Mouse (Mus musculus) testis, postnatal 10 days (tissue): ENCODE results near the gene Tmod4.
A peak's percentile ranks its signal among the peaks of the same experiment; 100 is the strongest.
"Not testable (repeated sequence)": the region's sequence is repeated elsewhere in the genome, so short reads cannot be mapped to it uniquely, and the experiment has no call there.

Experiments used
- DNase-seq: peaks from one replicate; pipeline ENCODE4 v3.0.0; 2021; ENCODE audit warnings: low spot score

Gene Tmod4

DNA sequence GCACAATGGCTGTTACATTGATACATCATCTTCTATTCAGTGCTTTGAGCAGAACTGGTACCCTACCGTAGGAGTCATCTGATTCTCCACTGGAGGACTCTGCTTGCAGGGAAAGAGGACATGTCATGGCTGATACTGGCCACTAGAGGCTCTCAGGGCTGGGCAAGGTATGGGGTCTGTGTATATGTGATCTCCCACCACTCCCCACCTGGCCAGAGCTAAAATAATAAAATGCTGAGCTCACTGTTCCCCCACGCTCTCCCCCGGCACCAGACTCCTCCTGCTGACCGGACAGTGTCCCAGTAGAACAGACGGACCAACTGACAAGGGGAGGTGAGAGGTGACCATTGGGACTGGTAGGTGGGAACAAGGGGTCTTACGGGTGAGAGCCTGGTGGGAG lies at the start of gene Tmod4:
Tmod4 (plus strand) TSS at position 231 of the 400 bp plus-strand sequence.
- no peak for DNase-seq

DNA sequence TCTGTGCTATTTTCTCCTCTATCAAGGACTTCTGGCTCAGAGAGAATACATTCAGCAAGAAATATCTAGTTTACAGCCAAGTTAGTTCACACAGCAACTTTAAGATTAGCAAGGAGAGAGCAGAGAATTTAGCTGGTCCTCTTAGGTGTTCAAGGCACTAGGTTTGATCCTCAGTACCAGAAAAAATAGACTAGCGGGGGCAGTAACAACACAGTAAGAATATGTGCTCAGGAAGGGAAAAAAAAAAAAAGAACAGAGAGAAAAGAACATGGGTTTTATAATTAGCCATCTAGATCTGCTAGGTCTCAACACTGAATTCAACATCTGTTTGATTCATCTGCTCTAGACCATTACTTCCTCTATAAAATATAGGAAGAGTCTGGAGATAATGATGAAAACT lies 36.2 kb upstream of the Tmod4 start:
- DNase-seq, result no peak

DNA sequence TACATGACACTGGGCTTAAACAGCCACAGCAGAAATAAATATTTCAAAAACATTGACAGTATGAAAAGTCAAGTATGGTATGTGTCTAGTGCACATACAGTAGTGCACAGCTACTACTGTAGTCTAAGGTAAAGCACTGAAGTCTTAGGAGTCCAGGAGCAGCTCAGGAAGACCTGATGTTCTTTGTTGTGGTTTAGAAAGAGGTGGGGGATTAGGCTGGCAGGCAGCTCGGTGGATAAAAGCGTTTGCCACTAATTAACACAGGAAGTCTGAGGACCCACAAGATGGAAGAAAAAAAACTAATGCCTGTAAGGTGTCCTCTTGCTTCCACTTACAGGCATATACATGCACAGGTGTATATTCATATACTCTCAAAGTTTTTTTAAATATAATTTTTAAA lies 23.4 kb upstream of the Tmod4 start:
- no peak for DNase-seq

GRCm38 (mm10) chr3:95105121-95105520 lies 19.2 kb upstream of the Tmod4 start:
- DNase-seq, result no peak

DNA sequence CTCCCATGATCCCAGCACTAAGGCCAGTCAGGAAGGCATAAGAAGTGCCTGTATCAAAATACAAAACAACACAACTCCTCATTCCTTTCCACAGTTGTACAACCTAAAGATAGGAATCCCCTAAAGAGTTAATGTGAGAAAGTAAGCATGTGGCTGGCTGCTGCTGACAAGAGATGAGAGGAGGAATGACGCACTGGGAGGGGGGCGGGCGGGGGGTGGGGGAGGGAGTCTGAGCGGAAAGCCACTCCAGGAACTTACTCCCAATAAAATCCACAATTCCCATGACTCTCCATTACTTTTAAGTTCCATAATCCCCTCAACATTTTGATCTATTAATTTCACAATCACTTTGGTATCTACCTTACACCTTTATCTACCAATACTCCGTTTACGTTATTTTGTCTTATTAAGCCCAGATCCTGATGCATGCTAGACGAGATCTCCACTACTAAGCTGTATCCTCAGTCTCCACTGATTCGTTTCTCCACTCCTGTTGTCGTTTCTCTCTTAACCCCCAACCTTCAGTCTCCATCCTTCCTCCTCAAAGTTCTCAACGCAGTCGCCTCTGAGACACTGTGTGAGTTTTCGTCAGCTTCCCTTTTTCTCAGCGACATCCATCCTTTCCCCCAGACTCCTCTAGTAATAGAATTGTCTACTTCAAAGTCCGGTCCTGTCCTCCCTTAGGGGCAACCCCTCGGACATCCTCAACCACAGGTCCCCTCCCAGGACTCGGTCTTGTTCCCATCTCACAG lies 18.5 kb upstream of the Tmod4 start:
- DNase-seq, result no peak

- peak; percentile 97 for DNase-seq
These were observed 17.7 kb upstream of the Tmod4 start, which contains the start of gene Pip5k1a for GRCm38 (mm10) chr3:95106338-95107117. Gene Pip5k1a (minus strand): TSS chr3:95106930.

DNA sequence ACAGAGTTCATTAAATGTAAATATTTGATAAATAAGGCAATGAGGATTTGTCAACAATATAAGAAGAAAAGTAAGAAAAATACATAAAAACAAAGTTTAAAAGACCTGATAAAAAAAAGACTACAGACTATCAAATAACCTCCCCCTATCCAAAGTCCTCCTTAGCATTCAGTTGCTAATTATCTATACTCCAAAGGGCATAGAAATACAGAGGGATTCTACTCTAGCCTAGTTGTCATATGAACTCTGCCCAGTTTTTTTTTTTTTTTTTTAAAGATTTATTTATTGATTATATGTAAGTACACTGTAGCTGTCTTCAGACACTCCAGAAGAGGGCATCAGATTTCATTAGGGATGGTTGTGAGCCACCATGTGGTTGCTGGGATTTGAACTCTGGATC lies 17.0 kb upstream of the Tmod4 start:
- not testable (repeated sequence) for DNase-seq

DNA sequence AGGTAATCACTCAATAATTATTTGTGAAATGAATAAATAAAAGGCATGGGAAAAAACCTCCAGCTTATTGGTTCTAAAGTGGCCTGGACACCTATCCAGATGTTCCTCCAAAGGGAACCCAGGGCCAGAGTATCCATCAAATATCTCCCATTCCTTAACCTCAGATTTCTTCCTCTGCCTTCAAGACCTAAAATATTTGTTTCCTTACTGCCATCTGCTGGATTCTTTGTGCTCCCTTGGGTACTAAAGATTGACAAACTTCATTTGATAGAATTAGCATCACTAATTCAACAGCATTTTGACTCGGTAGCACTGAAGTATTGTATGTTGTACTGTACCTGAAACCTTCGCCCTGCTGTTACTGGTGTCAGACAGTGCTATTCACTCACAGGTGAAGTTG lies 16.4 kb upstream of the Tmod4 start:
- DNase-seq, result no peak

DNA sequence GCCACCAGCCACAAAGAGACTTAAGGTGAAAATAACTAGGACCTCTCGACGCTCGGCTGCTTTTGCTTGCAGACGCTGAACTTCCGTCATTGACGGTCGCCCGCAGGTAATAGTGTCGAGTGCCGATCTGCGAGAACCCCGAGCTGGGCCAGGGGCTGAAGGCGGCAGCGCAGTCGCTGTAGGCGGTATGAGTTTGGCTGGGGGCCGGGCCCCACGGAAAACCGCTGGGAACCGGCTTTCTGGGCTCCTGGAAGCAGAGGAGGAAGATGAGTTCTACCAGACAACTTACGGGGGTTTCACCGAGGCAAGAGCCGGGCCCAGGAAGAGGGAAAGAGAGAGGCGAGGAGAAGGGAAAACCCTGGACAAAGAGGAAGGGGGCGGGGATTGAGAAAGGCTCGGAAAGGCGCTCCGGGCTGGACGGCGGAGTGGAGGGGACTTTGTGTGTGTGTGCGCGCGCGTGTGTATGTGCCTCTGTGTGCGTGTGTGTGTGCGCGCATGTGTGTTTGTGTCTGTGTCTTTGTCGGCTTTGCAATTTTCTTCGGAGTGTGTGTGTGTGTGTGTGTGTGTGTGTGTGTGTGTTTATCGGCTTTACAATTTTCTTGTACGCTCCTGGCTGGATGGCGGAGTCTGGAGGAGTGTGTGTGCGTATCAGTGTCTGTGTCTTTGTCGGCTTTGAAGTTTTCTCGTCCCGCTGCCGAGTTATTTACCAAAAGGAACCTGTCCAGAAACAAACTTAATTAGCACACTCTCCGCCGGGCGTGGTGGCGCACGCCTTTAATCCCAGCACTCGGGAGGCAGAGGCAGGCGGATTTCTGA lies 13.2 kb upstream of the Tmod4 start, which contains the start of gene Vps72:
Vps72 (plus strand) TSS at position 112 of the 816 bp plus-strand sequence.
- peak; percentile 91 for DNase-seq

DNA sequence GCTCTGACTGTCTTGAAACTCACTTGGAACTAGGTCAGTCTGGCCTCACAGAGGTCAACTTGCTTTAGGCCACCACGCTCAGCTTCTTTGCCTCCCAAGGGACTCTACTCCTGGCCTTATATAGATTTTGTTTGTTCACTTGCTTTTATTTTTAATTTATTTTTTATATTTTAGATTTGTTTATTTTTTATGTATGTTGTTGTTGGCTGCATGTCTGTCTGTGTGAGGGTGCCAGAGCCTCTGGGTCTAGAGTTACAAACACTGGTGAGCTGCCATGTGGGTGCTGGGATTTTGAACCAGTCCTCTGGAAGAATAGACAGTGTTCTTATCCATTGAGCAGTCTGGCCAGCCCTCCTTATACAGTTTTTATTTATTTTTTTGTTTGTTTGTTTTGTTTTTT lies 11.5 kb upstream of the Tmod4 start:
- no peak for DNase-seq

DNA sequence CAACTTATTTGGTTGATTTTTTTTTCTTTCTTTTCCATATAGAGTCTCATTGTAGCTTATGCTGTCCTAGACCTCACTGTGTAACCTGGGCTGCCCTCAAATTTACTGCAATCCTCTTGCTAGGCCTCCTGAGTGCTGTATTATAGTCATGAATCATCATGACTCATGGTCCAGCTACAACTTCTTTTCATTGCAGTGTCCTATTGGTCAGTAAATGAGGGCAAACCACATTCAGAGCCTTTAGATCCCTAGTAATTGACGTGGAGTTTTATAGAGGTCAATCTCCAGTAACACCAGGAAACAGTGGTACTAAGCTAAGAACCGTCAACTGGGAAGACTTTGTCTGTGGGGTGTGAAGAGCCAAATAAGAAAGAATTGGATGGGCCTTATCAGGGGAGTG lies 6.5 kb upstream of the Tmod4 start:
- no peak for DNase-seq

DNA sequence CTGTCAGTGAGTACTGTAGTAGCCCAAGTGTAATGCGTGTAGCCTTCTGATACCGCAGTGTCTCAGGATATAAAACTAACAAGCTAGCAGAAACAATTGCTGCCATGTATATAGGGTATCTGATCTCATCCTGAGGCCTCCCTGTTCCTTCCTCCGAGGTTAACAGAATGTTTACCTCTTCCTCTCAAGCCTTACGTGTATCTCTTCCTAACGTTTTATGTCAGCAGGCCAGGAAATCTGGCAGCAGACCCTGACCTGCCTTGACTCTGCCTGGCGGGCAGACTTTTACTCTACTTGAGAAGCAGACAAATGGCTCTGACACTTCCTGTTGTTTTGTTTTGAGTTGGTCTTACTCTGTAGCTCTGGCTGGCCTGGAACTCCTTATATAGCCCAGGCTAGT lies 2.7 kb upstream of the Tmod4 start:
- no peak for DNase-seq

GRCm38 (mm10) chr3:95124972-95125371 lies 696 bp downstream of the Tmod4 start:
- peak; percentile 74 for DNase-seq

DNA sequence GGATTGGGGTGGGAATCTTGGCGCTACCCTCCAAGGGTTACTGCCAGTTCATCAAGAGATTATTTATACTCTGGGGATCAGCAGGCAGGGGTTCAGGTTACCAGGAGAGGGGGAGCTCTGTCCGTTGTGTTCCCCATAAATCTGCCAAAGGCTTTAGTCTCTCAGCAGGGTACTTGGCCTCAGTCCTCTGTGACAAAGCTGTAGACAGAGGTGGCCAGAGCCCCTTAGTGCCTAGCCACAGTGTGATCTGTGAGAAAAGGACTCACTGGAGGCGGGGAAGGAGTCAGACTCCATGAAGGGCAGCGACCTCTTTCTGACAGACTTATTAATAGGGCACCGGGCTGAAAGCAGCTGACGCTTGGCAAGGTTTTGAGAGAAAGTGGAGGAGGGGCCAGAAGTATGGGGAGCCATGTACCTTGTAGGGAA lies 5.0 kb downstream of the Tmod4 start:
- no peak for DNase-seq

- no peak for DNase-seq
These were observed 5.8 kb downstream of the Tmod4 start for GRCm38 (mm10) chr3:95130081-95130480.

- DNase-seq, result not testable (repeated sequence)
These were observed 8.1 kb downstream of the Tmod4 start for GRCm38 (mm10) chr3:95132389-95132788.

- DNase-seq, result no peak
These were observed 8.9 kb downstream of the Tmod4 start for GRCm38 (mm10) chr3:95133176-95133575.

DNA sequence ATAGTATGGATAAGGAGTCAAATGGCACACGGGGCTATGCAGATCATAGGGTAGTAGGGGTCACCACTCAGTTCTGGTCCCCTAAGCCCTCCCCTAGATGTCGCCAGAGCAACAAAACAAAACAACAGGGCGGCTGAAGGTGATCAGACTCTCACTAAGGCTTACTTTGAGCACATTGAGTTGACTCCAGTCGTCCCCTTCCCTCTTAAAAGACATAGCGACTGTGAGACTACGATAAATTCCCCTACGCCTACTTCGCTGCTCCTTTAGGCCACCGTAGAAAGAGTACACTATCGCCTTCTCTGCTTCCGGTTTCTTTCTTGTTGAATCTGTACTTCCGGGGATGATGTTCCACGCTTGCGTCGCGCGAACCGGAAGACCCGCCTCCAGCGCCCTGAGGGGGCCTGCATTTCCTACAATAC lies 9.4 kb downstream of the Tmod4 start, which contains the start of the genes Scnm1 and Lysmd1:
Scnm1 (minus strand) TSS at position 332 of the 422 bp plus-strand sequence.
Lysmd1 (plus strand) TSS at position 409 of the 422 bp plus-strand sequence.
- peak; percentile 85 for DNase-seq

DNA sequence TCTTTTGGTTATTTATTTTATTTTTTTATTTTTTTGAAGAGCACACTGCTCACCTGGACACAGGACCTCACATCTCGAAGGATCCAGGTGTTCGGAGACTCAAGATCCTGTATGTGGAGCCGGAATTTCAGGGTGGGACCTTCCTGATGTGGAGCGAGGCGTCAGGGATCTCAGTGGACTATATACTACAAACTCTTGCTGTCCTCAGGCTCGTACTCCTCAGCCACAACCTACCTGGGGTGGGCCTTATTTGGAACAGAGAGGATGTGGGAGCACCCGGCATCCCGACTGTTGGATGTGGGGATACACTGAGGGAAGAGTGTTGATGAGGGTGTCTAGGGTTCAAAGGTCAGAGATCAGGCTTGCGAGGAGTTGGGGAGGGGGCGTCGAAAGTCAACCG lies 9.9 kb downstream of the Tmod4 start:
- DNase-seq, result not testable (repeated sequence)

DNA sequence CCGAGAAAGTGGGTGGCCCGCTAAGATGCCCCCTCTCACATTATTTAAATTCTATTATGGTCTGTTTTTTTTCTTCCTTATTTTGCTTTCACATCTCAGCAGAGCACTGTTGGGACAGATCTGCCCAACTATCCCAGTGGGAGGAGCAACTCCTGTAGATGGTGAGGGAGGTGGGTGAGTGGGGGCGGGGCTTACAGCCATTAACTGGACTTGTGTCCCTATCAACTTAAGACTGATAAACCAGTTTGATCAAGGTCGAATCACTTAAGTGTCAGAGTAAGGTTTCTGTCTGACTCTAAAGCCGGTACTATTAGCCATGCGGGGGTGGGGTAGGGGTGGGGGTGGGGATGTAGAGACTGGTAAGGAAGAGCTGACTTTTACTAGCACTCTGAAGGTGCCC lies 10.7 kb downstream of the Tmod4 start:
- peak; percentile 83 for DNase-seq

GRCm38 (mm10) chr3:95135433-95136052 lies 11.3 kb downstream of the Tmod4 start:
- no peak for DNase-seq

- DNase-seq, result no peak
These were observed 12.1 kb downstream of the Tmod4 start for GRCm38 (mm10) chr3:95136336-95136735.
